Mouse (Mus musculus) embryo, embryonic 10.5 days (tissue): ENCODE results near the gene Chaf1a.

Experiments used
- DNase-seq: peaks from one replicate; pipeline ENCODE4 v3.0.0-alpha.2; 2015; ENCODE audit warnings: low spot score

Gene Chaf1a

GRCm38 (mm10) chr17:56119981-56120880 lies 80.0 kb downstream of the Chaf1a start:
- no peak for DNase-seq

- no peak for DNase-seq
These were observed 81.6 kb downstream of the Chaf1a start, which contains the start of gene Lrg1 for GRCm38 (mm10) chr17:56121826-56122225. Gene Lrg1 (minus strand): TSS chr17:56122001.
